Mouse (Mus musculus): ENCODE results near the gene Ptk6.

- TF ChIP-seq CTCF (IDR thresholded peaks at IDR 0.05 in 2 of 3, conservative IDR thresholded peaks at IDR 0.05 in 1 of 3; ENCODE audit: control insufficient read depth in 1 of 3, insufficient read depth in 1 of 3, low read depth in 2 of 3, low read length in 3 of 3, poor library complexity in 1 of 3, severe bottlenecking in 1 of 3) (no peak), EP300 (IDR thresholded peaks at IDR 0.05; ENCODE audit: low read depth in 1 of 2, low read length in 2 of 2) (no peak), POLR2A (IDR thresholded peaks at IDR 0.05; ENCODE audit: control insufficient read depth in 1 of 2, insufficient read depth in 1 of 2, low read depth in 1 of 2, low read length in 2 of 2, poor library complexity in 1 of 2) (no peak), BHLHE40 (IDR thresholded peaks at IDR 0.05; ENCODE audit: borderline replicate concordance, low read depth, low read length) (no peak), MAZ (IDR thresholded peaks at IDR 0.05; ENCODE audit: low read depth, low read length) (no peak), JUND (IDR thresholded peaks at IDR 0.05; ENCODE audit: low read depth, low read length) (no peak), HCFC1 (IDR thresholded peaks at IDR 0.05; ENCODE audit: low read depth, low read length) (no peak), E2F4 (IDR thresholded peaks at IDR 0.05; ENCODE audit: borderline replicate concordance, low read depth, low read length) (no peak), TBP (IDR thresholded peaks at IDR 0.05; ENCODE audit: low read depth, low read length) (no peak), CHD2 (IDR thresholded peaks at IDR 0.05; ENCODE audit: low read length) (no peak), MAX (IDR thresholded peaks at IDR 0.05; ENCODE audit: low read length) (no peak), TAL1 (IDR thresholded peaks at IDR 0.05; ENCODE audit: low read length) (no peak), KAT2A (conservative IDR thresholded peaks at IDR 0.05; ENCODE audit: low read depth, low read length) (no peak)
Measured at GRCm38 (mm10) chr2:181147546-181148317, 54.9 kb downstream of the Ptk6 start.
